Mouse (Mus musculus): ENCODE measurements at regions not wholly inside any gene's neighbourhood (a gene's known extent, or its start where the extent isn't known, plus 50 kb on each side); places are given as distances from the start of the nearest gene placed in this dataset.

GRCm38 (mm10) chr11:40394283-40394758 is 300.7 kb downstream of the Mat2b start:
- TF ChIP-seq CTCF (IDR thresholded peaks at IDR 0.05; ENCODE audit: low read depth, low read length) = no peak
- TF ChIP-seq TAL1 (conservative IDR thresholded peaks at IDR 0.05; ENCODE audit: low read depth, low read length) = no peak
- TF ChIP-seq GATA2 (IDR thresholded peaks at IDR 0.05; ENCODE audit: borderline replicate concordance, low read depth, low read length) = no peak
- H3K27me3 ChIP-seq (ENCODE audit: insufficient read depth, low read length) = peaks cover 2% of the 10 kb centered on the region; the same call in 1 of the 2 replicates
- no peak overlapping the region for H3K4me3 ChIP-seq (ENCODE audit: low read depth, low read length)
- no peaks in the 10 kb centered on the region for H3K36me3 ChIP-seq (replicated peaks)
- H3K4me1 ChIP-seq (ENCODE audit: insufficient read depth, low read depth, low read length) = no peaks in the 10 kb centered on the region
- H3K9me3 ChIP-seq (replicated peaks) = no peaks in the 10 kb centered on the region
- DNase-seq (ENCODE audit: low spot score) (no peak), ATAC-seq (ENCODE audit: extremely low read depth, insufficient number of reproducible peaks, low FRiP score, poor library complexity, severe bottlenecking) (no peak)

GRCm38 (mm10) chr11:40380696-40381095 is 314.3 kb downstream of the Mat2b start:
- ATAC-seq (ENCODE audit: extremely low read depth, insufficient number of reproducible peaks, low FRiP score, poor library complexity, severe bottlenecking) (no peak), DNase-seq (ENCODE audit: low spot score) (no peak)
- Histone ChIP-seq H3K4me3 (ENCODE audit: low read depth, low read length) (no peak overlapping the region), H3K4me1 (ENCODE audit: insufficient read depth, low read depth, low read length) (no peaks in the 10 kb centered on the region), H3K27me3 (ENCODE audit: insufficient read depth, low read length) (no peaks in the 10 kb centered on the region), H3K9me3 (replicated peaks) (no peaks in the 10 kb centered on the region), H3K36me3 (replicated peaks) (no peaks in the 10 kb centered on the region)
- TF ChIP-seq GATA1 (IDR thresholded peaks at IDR 0.05; ENCODE audit: borderline replicate concordance, low read length) (no peak), POLR2AphosphoS5 (IDR thresholded peaks at IDR 0.05; ENCODE audit: insufficient replicate concordance, low read depth, low read length) (no peak), TAL1 (conservative IDR thresholded peaks at IDR 0.05; ENCODE audit: low read depth, low read length) (no peak), GATA2 (IDR thresholded peaks at IDR 0.05; ENCODE audit: borderline replicate concordance, low read depth, low read length) (no peak), CTCF (IDR thresholded peaks at IDR 0.05; ENCODE audit: low read depth, low read length) (no peak)

- Histone ChIP-seq H3K4me3 (ENCODE audit: low read depth, low read length) (no peak overlapping the region), H3K27me3 (ENCODE audit: insufficient read depth, low read length) (no peaks in the 10 kb centered on the region), H3K4me1 (ENCODE audit: insufficient read depth, low read depth, low read length) (no peaks in the 10 kb centered on the region), H3K36me3 (replicated peaks) (no peaks in the 10 kb centered on the region), H3K9me3 (replicated peaks) (no peaks in the 10 kb centered on the region)
- ATAC-seq (ENCODE audit: extremely low read depth, insufficient number of reproducible peaks, low FRiP score, poor library complexity, severe bottlenecking) (no peak), DNase-seq (ENCODE audit: low spot score) (no peak)
- TF ChIP-seq CTCF (IDR thresholded peaks at IDR 0.05; ENCODE audit: low read depth, low read length) (no peak), POLR2AphosphoS5 (IDR thresholded peaks at IDR 0.05; ENCODE audit: insufficient replicate concordance, low read depth, low read length) (no peak)
Observed at GRCm38 (mm10) chr11:40371696-40372095, 323.3 kb downstream of the Mat2b start.

GRCm38 (mm10) chr11:40366573-40366972 is 328.4 kb downstream of the Mat2b start:
- H3K4me1 ChIP-seq (ENCODE audit: insufficient read depth, low read depth, low read length) = no peaks in the 10 kb centered on the region
- no peak for ATAC-seq (ENCODE audit: extremely low read depth, insufficient number of reproducible peaks, low FRiP score, poor library complexity, severe bottlenecking)
- H3K27me3 ChIP-seq (ENCODE audit: insufficient read depth, low read length) = no peaks in the 10 kb centered on the region
- no peaks in the 10 kb centered on the region for H3K9me3 ChIP-seq (replicated peaks)
- DNase-seq (ENCODE audit: low spot score) = no peak
- H3K36me3 ChIP-seq (replicated peaks) = no peaks in the 10 kb centered on the region
- no peak for TF ChIP-seq GATA2 (IDR thresholded peaks at IDR 0.05; ENCODE audit: borderline replicate concordance, low read depth, low read length)
- no peak for TF ChIP-seq GATA1 (IDR thresholded peaks at IDR 0.05; ENCODE audit: borderline replicate concordance, low read length)
- TF ChIP-seq TAL1 (conservative IDR thresholded peaks at IDR 0.05; ENCODE audit: low read depth, low read length) = no peak
- TF ChIP-seq POLR2AphosphoS5 (IDR thresholded peaks at IDR 0.05; ENCODE audit: insufficient replicate concordance, low read depth, low read length) = no peak
- TF ChIP-seq CTCF (IDR thresholded peaks at IDR 0.05; ENCODE audit: low read depth, low read length) = no peak
- no peak overlapping the region for H3K4me3 ChIP-seq (ENCODE audit: low read depth, low read length)

GRCm38 (mm10) chr11:40362530-40363185 is 332.3 kb downstream of the Mat2b start:
- no peaks in the 10 kb centered on the region for H3K4me1 ChIP-seq (ENCODE audit: insufficient read depth, low read depth, low read length)
- DNase-seq (ENCODE audit: low spot score) = no peak
- ATAC-seq (ENCODE audit: extremely low read depth, insufficient number of reproducible peaks, low FRiP score, poor library complexity, severe bottlenecking) = no peak

More at GRCm38 (mm10) chr11:40362530-40363185, 332.3 kb downstream of the Mat2b start:
- Histone ChIP-seq H3K4me3 (ENCODE audit: low read depth, low read length) (no peak overlapping the region), H3K27me3 (ENCODE audit: insufficient read depth, low read length) (no peaks in the 10 kb centered on the region), H3K9me3 (replicated peaks) (no peaks in the 10 kb centered on the region), H3K36me3 (replicated peaks) (no peaks in the 10 kb centered on the region)
- no peak for TF ChIP-seq GATA1 (IDR thresholded peaks at IDR 0.05; ENCODE audit: borderline replicate concordance, low read length)
- no peak for TF ChIP-seq GATA2 (IDR thresholded peaks at IDR 0.05; ENCODE audit: borderline replicate concordance, low read depth, low read length)
- no peak for TF ChIP-seq POLR2AphosphoS5 (IDR thresholded peaks at IDR 0.05; ENCODE audit: insufficient replicate concordance, low read depth, low read length)
- no peak for TF ChIP-seq TAL1 (conservative IDR thresholded peaks at IDR 0.05; ENCODE audit: low read depth, low read length)
- TF ChIP-seq CTCF (IDR thresholded peaks at IDR 0.05; ENCODE audit: low read depth, low read length) = no peak
